Mouse (Mus musculus) embryonic facial prominence, embryonic 12.5 days (tissue): ENCODE measurements around the gene Il1r1. TPM values are rescaled to one million over a fixed set of nuclear protein-coding genes. Genes with fewer than 3 reads are reported as not detected.

ENCODE experiments used
- ATAC-seq: fragments of 200-750 bp; cut with Nextera tagmentation; 2 replicates; pipeline ENCODE4 v1.8.0; 2017; ENCODE audit not compliant: insufficient number of reproducible peaks, insufficient read depth, low FRiP score, low TSS enrichment
- H3K27ac ChIP-seq: fragments of 300-500 bp; sonication (generic); 2 replicates; pipeline ENCODE4 v1.5.1; 2016; ENCODE audit warnings: mild to moderate bottlenecking
- H3K27me3 ChIP-seq: fragments of 300-500 bp; sonication (generic); 2 replicates; pipeline ENCODE4 v1.6.1; 2016; ENCODE audit warnings: mild to moderate bottlenecking, moderate library complexity
- H3K36me3 ChIP-seq: fragments of 300-500 bp; sonication (generic); 2 replicates; pipeline ENCODE4 v1.6.1; 2016; ENCODE audit warnings: mild to moderate bottlenecking
- H3K4me1 ChIP-seq: fragments of 300-500 bp; sonication (generic); 2 replicates; pipeline ENCODE4 v1.6.1; 2016
- H3K4me2 ChIP-seq: fragments of 300-500 bp; sonication (generic); replicated peaks from 2 replicates; pipeline ENCODE4 v1.6.1; 2016; ENCODE audit warnings: mild to moderate bottlenecking, moderate library complexity
- H3K4me3 ChIP-seq: fragments of 300-500 bp; sonication (generic); 2 replicates; pipeline ENCODE4 v1.5.1; 2016; ENCODE audit warnings: mild to moderate bottlenecking
- H3K9ac ChIP-seq: fragments of 300-500 bp; sonication (generic); 2 replicates; pipeline ENCODE4 v1.6.1; 2016; ENCODE audit warnings: mild to moderate bottlenecking, moderate library complexity
- H3K9me3 ChIP-seq: fragments of 300-500 bp; sonication (generic); 2 replicates; pipeline ENCODE4 v1.6.1; 2016; ENCODE audit warnings: mild to moderate bottlenecking, moderate library complexity
- WGBS: fragments of 180-500 bp; shearing (Covaris S2); methylation state at CpG from one replicate; pipeline ENCODE4 v1.1.7; 2016; 5-methylcytosine and 5-hydroxymethylcytosine counted together
- polyA plus RNA-seq: library from polyadenylated mRNA; unstranded; fragments of >200 nt; fragmentation: Nextera tagmentation; extraction: Ambion mirVana; gene quantifications from 2 replicates; pipeline ENCODE4 v1.2.1, GENCODE M21; 2016

Il1r1 gene
- polyA plus RNA-seq, 1 experiment from 2014 or later: 4.2 TPM

- H3K36me3 ChIP-seq: no peaks in the 10 kb centered on the region
- H3K4me1 ChIP-seq: 0 out of 2 replicates have a peak, but pooled peaks cover 4% of the 10 kb centered on the region
- H3K9me3 ChIP-seq: no peaks in the 10 kb centered on the region
- ATAC-seq: no peak
- H3K4me3 ChIP-seq: no peak overlapping the region
- H3K27me3 ChIP-seq: peaks cover 2% of the 10 kb centered on the region; the same call in 1 of the 2 replicates
- no peak overlapping the region for H3K4me2 ChIP-seq
- no peak overlapping the region for H3K27ac ChIP-seq
- no peak overlapping the region for H3K9ac ChIP-seq
- WGBS: 70% methylated on average over 3 of the region's 3 CpGs
These were observed 47.3 kb downstream of the Il1r1 start for GRCm38 (mm10) chr1:40272204-40272603.

- Histone ChIP-seq H3K4me1 (0 out of 2 replicates have a peak, but pooled peaks cover 3% of the 10 kb centered on the region), H3K27ac (no peak overlapping the region), H3K27me3 (peaks cover 2% of the 10 kb centered on the region; the same call in 1 of the 2 replicates), H3K9ac (no peak overlapping the region), H3K9me3 (no peaks in the 10 kb centered on the region), H3K4me3 (no peak overlapping the region), H3K4me2 (no peak overlapping the region), H3K36me3 (no peaks in the 10 kb centered on the region)
- ATAC-seq: no peak
- 86% methylated on average over 1 of the region's 1 CpGs for WGBS
These were observed 48.6 kb downstream of the Il1r1 start for GRCm38 (mm10) chr1:40273491-40273890.

GRCm38 (mm10) chr1:40275285-40276013 is 50.6 kb downstream of the Il1r1 start:
- ATAC-seq: no peak
- H3K4me3 ChIP-seq: no peak overlapping the region
- no peak overlapping the region for H3K9ac ChIP-seq
- 70% methylated on average over 10 of the region's 10 CpGs for WGBS
- 0 out of 2 replicates have a peak, but pooled peaks cover under 1% of the 10 kb centered on the region for H3K27me3 ChIP-seq
- H3K4me2 ChIP-seq: no peak overlapping the region
- no peaks in the 10 kb centered on the region for H3K9me3 ChIP-seq
- H3K4me1 ChIP-seq: 0 out of 2 replicates have a peak, but pooled peaks cover 3% of the 10 kb centered on the region
- no peaks in the 10 kb centered on the region for H3K36me3 ChIP-seq
- no peak overlapping the region for H3K27ac ChIP-seq

- H3K27ac ChIP-seq: no peak overlapping the region
- 82% methylated on average over 4 of the region's 4 CpGs for WGBS
These were observed 53.1 kb downstream of the Il1r1 start for GRCm38 (mm10) chr1:40277944-40278343.

GRCm38 (mm10) chr1:40278720-40279119 is 53.8 kb downstream of the Il1r1 start:
- Histone ChIP-seq H3K9ac (no peak overlapping the region), H3K9me3 (no peaks in the 10 kb centered on the region), H3K4me2 (no peak overlapping the region), H3K4me1 (0 out of 2 replicates have a peak, but pooled peaks cover 3% of the 10 kb centered on the region), H3K36me3 (no peaks in the 10 kb centered on the region), H3K4me3 (no peak overlapping the region), H3K27me3 (no peaks in the 10 kb centered on the region), H3K27ac (no peak overlapping the region)
- ATAC-seq: no peak
- 71% methylated on average over 2 of the region's 2 CpGs for WGBS

More at GRCm38 (mm10) chr1:40277944-40278343, 53.1 kb downstream of the Il1r1 start:
- no peaks in the 10 kb centered on the region for H3K27me3 ChIP-seq
- H3K9me3 ChIP-seq: no peaks in the 10 kb centered on the region
- no peak for ATAC-seq
- 0 out of 2 replicates have a peak, but pooled peaks cover 3% of the 10 kb centered on the region for H3K4me1 ChIP-seq
- H3K4me2 ChIP-seq: no peak overlapping the region
- no peak overlapping the region for H3K9ac ChIP-seq
- H3K4me3 ChIP-seq: no peak overlapping the region
- H3K36me3 ChIP-seq: no peaks in the 10 kb centered on the region

- no peak overlapping the region for H3K9ac ChIP-seq
- no peak for ATAC-seq
These were observed 54.4 kb downstream of the Il1r1 start for GRCm38 (mm10) chr1:40279182-40279743.

GRCm38 (mm10) chr1:40281950-40282349 is 57.1 kb downstream of the Il1r1 start:
- no peaks in the 10 kb centered on the region for H3K4me1 ChIP-seq
- H3K36me3 ChIP-seq: no peaks in the 10 kb centered on the region
- no peak for ATAC-seq
- no peak overlapping the region for H3K27ac ChIP-seq
- no peak overlapping the region for H3K4me2 ChIP-seq
- no peak overlapping the region for H3K9ac ChIP-seq
- 69% methylated on average over 4 of the region's 4 CpGs for WGBS
- no peaks in the 10 kb centered on the region for H3K9me3 ChIP-seq
- no peak overlapping the region for H3K4me3 ChIP-seq
- H3K27me3 ChIP-seq: no peaks in the 10 kb centered on the region

More at GRCm38 (mm10) chr1:40279182-40279743, 54.4 kb downstream of the Il1r1 start:
- WGBS: 75% methylated on average over 11 of the region's 11 CpGs
- no peak overlapping the region for H3K27ac ChIP-seq
- 0 out of 2 replicates have a peak, but pooled peaks cover 3% of the 10 kb centered on the region for H3K4me1 ChIP-seq
- no peaks in the 10 kb centered on the region for H3K9me3 ChIP-seq
- no peaks in the 10 kb centered on the region for H3K27me3 ChIP-seq
- no peak overlapping the region for H3K4me3 ChIP-seq
- H3K36me3 ChIP-seq: no peaks in the 10 kb centered on the region
- H3K4me2 ChIP-seq: no peak overlapping the region

- no peaks in the 10 kb centered on the region for H3K27me3 ChIP-seq
- no peak for ATAC-seq
- WGBS: 72% methylated on average over 3 of the region's 3 CpGs
- no peak overlapping the region for H3K9ac ChIP-seq
- no peak overlapping the region for H3K4me2 ChIP-seq
- no peaks in the 10 kb centered on the region for H3K36me3 ChIP-seq
- H3K27ac ChIP-seq: no peak overlapping the region
- H3K4me1 ChIP-seq: no peaks in the 10 kb centered on the region
- no peak overlapping the region for H3K4me3 ChIP-seq
- no peaks in the 10 kb centered on the region for H3K9me3 ChIP-seq
These were observed 57.5 kb downstream of the Il1r1 start for GRCm38 (mm10) chr1:40282394-40282793.

- 84% methylated on average over 5 of the region's 5 CpGs for WGBS
- H3K4me1 ChIP-seq: no peaks in the 10 kb centered on the region
- no peak for ATAC-seq
- no peaks in the 10 kb centered on the region for H3K27me3 ChIP-seq
- no peak overlapping the region for H3K4me2 ChIP-seq
- H3K36me3 ChIP-seq: no peaks in the 10 kb centered on the region
- no peak overlapping the region for H3K4me3 ChIP-seq
- H3K27ac ChIP-seq: no peak overlapping the region
- H3K9ac ChIP-seq: no peak overlapping the region
- H3K9me3 ChIP-seq: no peaks in the 10 kb centered on the region
These were observed 59.1 kb downstream of the Il1r1 start for GRCm38 (mm10) chr1:40283995-40284394.

GRCm38 (mm10) chr1:40290489-40291255 is 65.8 kb downstream of the Il1r1 start:
- Histone ChIP-seq H3K4me1 (no peaks in the 10 kb centered on the region), H3K4me2 (no peak overlapping the region), H3K9me3 (no peaks in the 10 kb centered on the region), H3K9ac (no peak overlapping the region), H3K36me3 (no peaks in the 10 kb centered on the region), H3K27me3 (no peaks in the 10 kb centered on the region), H3K27ac (no peak overlapping the region), H3K4me3 (no peak overlapping the region)
- 65% methylated on average over 12 of the region's 12 CpGs for WGBS
- ATAC-seq: no peak

GRCm38 (mm10) chr1:40292231-40292630 is 67.4 kb downstream of the Il1r1 start:
- no peak overlapping the region for H3K9ac ChIP-seq
- WGBS: 95% methylated on average over 2 of the region's 2 CpGs
- no peak overlapping the region for H3K4me2 ChIP-seq
- H3K4me1 ChIP-seq: no peaks in the 10 kb centered on the region
- no peak overlapping the region for H3K4me3 ChIP-seq
- ATAC-seq: no peak
- H3K27me3 ChIP-seq: no peaks in the 10 kb centered on the region
- H3K9me3 ChIP-seq: no peaks in the 10 kb centered on the region
- H3K36me3 ChIP-seq: no peaks in the 10 kb centered on the region
- no peak overlapping the region for H3K27ac ChIP-seq
